Mouse (Mus musculus) liver, embryonic 14.5 days (tissue): ENCODE results near the gene Ints5. TPM values are rescaled to one million over a fixed set of nuclear protein-coding genes. Genes with fewer than 3 reads are reported as not detected.

Experiments
- ATAC-seq: fragments of 200-750 bp; cut with Nextera tagmentation; 2 replicates; pipeline ENCODE4 v1.8.0; 2017; ENCODE audit warnings: moderate number of reproducible peaks, mild to moderate bottlenecking, moderate library complexity; ENCODE audit not compliant: insufficient read depth
- DNase-seq, 3 experiments: peaks; one replicate each; pipeline ENCODE4 v3.0.0-alpha.2; 2012 to 2013; ENCODE audit warnings: low read depth in 3 of 3, low spot score in 3 of 3
- H3K27ac ChIP-seq: fragments of 300-500 bp; sonication (generic); 2 replicates; pipeline ENCODE4 v1.5.1; 2014; ENCODE audit warnings: moderate library complexity, mild to moderate bottlenecking, control low read depth, inconsistent platforms
- H3K27me3 ChIP-seq: fragments of 300-500 bp; sonication (generic); 2 replicates; pipeline ENCODE4 v1.6.1; 2014; ENCODE audit warnings: mild to moderate bottlenecking, low read length, moderate library complexity; ENCODE audit not compliant: control insufficient read depth, insufficient read depth
- H3K36me3 ChIP-seq: fragments of 300-500 bp; sonication (generic); replicated peaks from 2 replicates; pipeline ENCODE4 v1.6.1; 2014; ENCODE audit warnings: low read depth; ENCODE audit not compliant: control insufficient read depth, insufficient read depth
- H3K4me1 ChIP-seq, 2 experiments: fragments of 200-500 bp in 1 of 2; fragments of 300-500 bp in 1 of 2; sonication (generic) in 1 of 2; replicated peaks; 2 replicates each; pipeline ENCODE4 v1.6.1; 2012 to 2014; ENCODE audit warnings: antibody characterized with exemption in 1 of 2, inconsistent platforms in 1 of 2, low read length in 1 of 2; ENCODE audit not compliant: control insufficient read depth in 2 of 2, insufficient read depth in 2 of 2
- H3K4me2 ChIP-seq: fragments of 300-500 bp; sonication (generic); 2 replicates; pipeline ENCODE4 v1.6.1; 2014; ENCODE audit warnings: low read depth, mild to moderate bottlenecking, control low read depth, moderate library complexity
- H3K4me3 ChIP-seq, 2 experiments: fragments of 200-500 bp in 1 of 2; fragments of 300-500 bp in 1 of 2; sonication (generic) in 1 of 2; 2 replicates each; pipeline ENCODE4 v1.5.1; 2012 to 2014; ENCODE audit warnings: low read depth in 2 of 2, low read length in 2 of 2, mild to moderate bottlenecking in 2 of 2, control low read depth in 1 of 2, inconsistent platforms in 1 of 2, moderate library complexity in 1 of 2; ENCODE audit not compliant: insufficient read depth in 1 of 2
- H3K9ac ChIP-seq: fragments of 300-500 bp; sonication (generic); replicated peaks from 2 replicates; pipeline ENCODE4 v1.6.1; 2014; ENCODE audit warnings: mild to moderate bottlenecking, control low read depth, moderate library complexity
- H3K9me3 ChIP-seq: fragments of 300-500 bp; sonication (generic); 2 replicates; pipeline ENCODE4 v1.6.1; 2016; ENCODE audit warnings: low read length, mixed read lengths; ENCODE audit not compliant: control insufficient read depth
- CTCF ChIP-seq: IDR thresholded peaks from 2 replicates; pipeline ENCODE4 v1.5.1; 2016; ENCODE audit warnings: antibody characterized with exemption, low read depth, control low read depth
- EP300 ChIP-seq: IDR thresholded peaks from 2 replicates; pipeline ENCODE4 v1.6.1; 2016; ENCODE audit warnings: antibody characterized with exemption, low read depth
- WGBS: fragments of 180-500 bp; shearing (Covaris S2); extraction: QIAGEN DNeasy Blood & Tissue Kit; methylation state at CpG from one replicate; pipeline ENCODE4 v1.1.7; 2014; ENCODE audit not compliant: insufficient replicate concordance; 5-methylcytosine and 5-hydroxymethylcytosine counted together
- polyA plus RNA-seq, 2 experiments: library from polyadenylated mRNA; depleted of rRNA in 1 of 2; stranded (reverse) in 1 of 2; unstranded in 1 of 2; fragments of >200 nt; fragmentation: Nextera tagmentation in 1 of 2; extraction: Ambion mirVana in 1 of 2; gene quantifications; 2 replicates each; pipeline versions ENCODE4 v1.2.1 to v1.2.3; 2012 to 2014

The Ints5 gene
- polyA plus RNA-seq, 2 experiments = 12.2 to 14.7 TPM

- Histone ChIP-seq H3K4me3 (peak overlapping the region; percentile 85 to 94), H3K27me3 (no peaks in the 10 kb centered on the region), H3K4me2 (peak overlapping the region; percentile 98), H3K27ac (peak overlapping the region; percentile 92), H3K9ac (peak overlapping the region; percentile 75), H3K36me3 (peaks cover 11% of the 10 kb centered on the region), H3K4me1 (peaks cover 17 to 19% of the 10 kb centered on the region in 2 experiments), H3K9me3 (no peaks in the 10 kb centered on the region)
- DNase-seq (peak; percentile 65 to 70 (median 68)), ATAC-seq (no peak)
- TF ChIP-seq EP300 = no peak
- TF ChIP-seq CTCF = no peak
- 3% methylated on average over 6 of the region's 6 CpGs for WGBS
Observed at GRCm38 (mm10) chr19:8920836-8921291, 28.1 kb downstream of the Ints5 start.

- H3K9me3 ChIP-seq = no peaks in the 10 kb centered on the region
- ATAC-seq (no peak), DNase-seq (no peak)
- TF ChIP-seq EP300 (no peak), CTCF (no peak)
- H3K27ac ChIP-seq = peak overlapping the region; percentile 92; the same call in 1 of the 2 replicates
- H3K27me3 ChIP-seq = no peaks in the 10 kb centered on the region
- peak overlapping the region in 1 of 2 experiments; percentile 85; a peak in 2 of 4 replicates for H3K4me3 ChIP-seq
- peaks cover 4% of the 10 kb centered on the region for H3K36me3 ChIP-seq
- peak overlapping the region; percentile 98 for H3K4me2 ChIP-seq
- H3K9ac ChIP-seq = peak overlapping the region; percentile 75
- peaks cover 17 to 22% of the 10 kb centered on the region in 2 experiments for H3K4me1 ChIP-seq
- WGBS = 71% methylated on average over 9 of the region's 9 CpGs
Observed at GRCm38 (mm10) chr19:8921741-8922140, 28.9 kb downstream of the Ints5 start.

GRCm38 (mm10) chr19:8926766-8927165 is 34.0 kb downstream of the Ints5 start:
- Histone ChIP-seq H3K27me3 (no peaks in the 10 kb centered on the region), H3K4me3 (no peak overlapping the region), H3K4me1 (peaks cover 27 to 37% of the 10 kb centered on the region in 2 experiments), H3K27ac (no peak overlapping the region), H3K9me3 (no peaks in the 10 kb centered on the region), H3K9ac (no peak overlapping the region), H3K4me2 (no peak overlapping the region), H3K36me3 (peaks cover 8% of the 10 kb centered on the region)
- 57% methylated on average over 2 of the region's 2 CpGs for WGBS
- DNase-seq = no peak
- ATAC-seq = no peak
- TF ChIP-seq CTCF (no peak), EP300 (no peak)

GRCm38 (mm10) chr19:8927891-8928525 is 35.2 kb downstream of the Ints5 start:
- H3K9ac ChIP-seq = peak overlapping the region; percentile 27; the same call in 1 of the 2 replicates
- peak in 1 of 3 experiments; percentile 52 for DNase-seq
- no peaks in the 10 kb centered on the region for H3K9me3 ChIP-seq
- peak; percentile 50 for ATAC-seq
- WGBS = 18% methylated on average over 12 of the region's 12 CpGs
- H3K4me2 ChIP-seq = peak overlapping the region; percentile 76
- H3K27me3 ChIP-seq = no peaks in the 10 kb centered on the region
- H3K27ac ChIP-seq = peak overlapping the region; percentile 59
- peaks cover 7% of the 10 kb centered on the region for H3K36me3 ChIP-seq
- H3K4me1 ChIP-seq = peaks cover 27 to 33% of the 10 kb centered on the region in 2 experiments
- TF ChIP-seq CTCF (no peak), EP300 (peak; percentile 84)
- H3K4me3 ChIP-seq = peak overlapping the region in 1 of 2 experiments; percentile 70; a peak in 1 of 4 replicates

- Histone ChIP-seq H3K9ac (peak overlapping the region; percentile 74), H3K4me2 (peak overlapping the region; percentile 76), H3K9me3 (no peaks in the 10 kb centered on the region), H3K4me3 (peak overlapping the region; percentile 70 to 72), H3K36me3 (peaks cover 6% of the 10 kb centered on the region), H3K27me3 (no peaks in the 10 kb centered on the region), H3K4me1 (peaks cover 21 to 30% of the 10 kb centered on the region in 2 experiments), H3K27ac (peak overlapping the region; percentile 52)
- TF ChIP-seq EP300 (no peak), CTCF (no peak)
- ATAC-seq (peak; percentile 5; the same call in 1 of the 2 replicates), DNase-seq (no peak)
- 34% methylated on average over 16 of the region's 16 CpGs for WGBS
Observed at GRCm38 (mm10) chr19:8928689-8929223, 36.0 kb downstream of the Ints5 start.
